ENCODE assay signal across 8 mouse cellular contexts in genomic region chr11:116130488-116131205, GRCm38 (mm10). TPM values are rescaled to one million over a fixed set of nuclear protein-coding genes. Genes with fewer than 3 reads are reported as not detected.
DNase-seq lines count a peak whose midpoint lies in the region; ATAC-seq and TF ChIP-seq lines count a peak whose summit lies in the region.

Gene Trim65 (minus strand): TSS chr11:116131128.

- H3K4me3 ChIP-seq in heart, embryonic 13.5 days = peak within 1 kb of the TSS; percentile 73
- H3K4me3 ChIP-seq in liver, embryonic 11.5 days (ENCODE audit: low read depth, low read length) = peak within 1 kb of the TSS; percentile 68
- peak within 1 kb of the TSS; percentile 57 for H3K4me3 ChIP-seq in myocyte

- peak; percentile 81 for ATAC-seq in erythroid progenitor cell, adult 5-6 weeks (replicated peaks; ENCODE audit: low FRiP score, poor library complexity, severe bottlenecking)
- peak; percentile 59 for ATAC-seq in heart, embryonic 13.5 days (ENCODE audit: extremely low read depth, insufficient number of reproducible peaks, low FRiP score, low TSS enrichment)
- peak; percentile 78 for ATAC-seq in liver, embryonic 11.5 days (replicated peaks; ENCODE audit: low FRiP score)

- TF ChIP-seq POLR2A in myocyte (IDR thresholded peaks at IDR 0.05; ENCODE audit: insufficient read length, low read depth) = peak; percentile 75

- H3ac ChIP-seq in myocyte (ENCODE audit: control insufficient read depth, insufficient read length) = peak within 1 kb of the TSS; percentile 27

- DNase-seq in CD4-positive helper T cell, adult 2 months (ENCODE audit: low read depth, low spot score) = peak; percentile 95
- peak; percentile 78 for DNase-seq in brain, embryonic 18.5 days (ENCODE audit: low read depth, low spot score)
- peak; percentile 95 for DNase-seq in kidney, postnatal 10 days
- DNase-seq in liver, embryonic 11.5 days (ENCODE audit: low spot score) = peak; percentile 82
- peak; percentile 84 to 93 for DNase-seq in spleen, postnatal 4 days (ENCODE audit: low spot score in 2 of 2)

- peaks cover 38% of the 10 kb centered on the region for H3K4me1 ChIP-seq in heart, embryonic 13.5 days
- peaks cover 21% of the 10 kb centered on the region for H3K4me1 ChIP-seq in liver, embryonic 11.5 days (replicated peaks; ENCODE audit: control insufficient read depth, insufficient read depth, low read length)

- H3K4me2 ChIP-seq in heart, embryonic 13.5 days = peak within 1 kb of the TSS; percentile 79
- H3K4me2 ChIP-seq in liver, embryonic 11.5 days = peak within 1 kb of the TSS; percentile 88
- H3K4me2 ChIP-seq in myocyte (ENCODE audit: low read depth) = peak within 1 kb of the TSS; percentile 93

- whole genome bisulfite sequencing in heart, embryonic 13.5 days = under 1% methylated on average over 69 of the region's 69 CpGs
- WGBS in liver, embryonic 11.5 days = under 1% methylated on average over 69 of the region's 69 CpGs

- H3K9me3 ChIP-seq in heart, embryonic 13.5 days = no peaks in the 10 kb centered on the region
- H3K9me3 ChIP-seq in liver, embryonic 11.5 days (ENCODE audit: control insufficient read depth, low read length) = no peaks in the 10 kb centered on the region

- peaks cover 59% of the 10 kb centered on the region for H3K36me3 ChIP-seq in heart, embryonic 13.5 days
- peaks cover 26% of the 10 kb centered on the region for H3K36me3 ChIP-seq in liver, embryonic 11.5 days (ENCODE audit: control insufficient read depth, insufficient read depth, low read length)
- peaks cover 3% of the 10 kb centered on the region for H3K36me3 ChIP-seq in myocyte (ENCODE audit: control insufficient read depth, insufficient read depth)

- H3K9ac ChIP-seq in heart, embryonic 13.5 days = peak within 1 kb of the TSS; percentile 90
- peak within 1 kb of the TSS; percentile 80 for H3K9ac ChIP-seq in liver, embryonic 11.5 days (ENCODE audit: low read depth, low read length)

- H3K27me3 ChIP-seq in heart, embryonic 13.5 days (replicated peaks) = no peaks in the 10 kb centered on the region
- H3K27me3 ChIP-seq in liver, embryonic 11.5 days (replicated peaks; ENCODE audit: control insufficient read depth, insufficient read depth, low read length) = no peaks in the 10 kb centered on the region
- H3K27me3 ChIP-seq in myocyte (ENCODE audit: control insufficient read depth, insufficient read depth, insufficient read length) = no peaks in the 10 kb centered on the region

- peaks cover under 1% of the 10 kb centered on the region for H3K79me2 ChIP-seq in myocyte (ENCODE audit: control insufficient read depth, insufficient read depth)

- H3K27ac ChIP-seq in heart, embryonic 13.5 days (replicated peaks) = peak within 1 kb of the TSS; percentile 96
- H3K27ac ChIP-seq in liver, embryonic 11.5 days (ENCODE audit: low read depth, low read length) = peak within 1 kb of the TSS; percentile 81

TF ChIP-seq in myocyte, 11 proteins besides CTCF, POLR2A, EP300 and RAD21:
- TF ChIP-seq MYOD1 (IDR thresholded peaks at IDR 0.05; ENCODE audit: control insufficient read depth in 1 of 3, insufficient read length in 2 of 3, low read depth in 2 of 3) (peak in 1 of 3 experiments; percentile 76), MAX (IDR thresholded peaks at IDR 0.05; ENCODE audit: low read depth) (peak; percentile 77), REST (IDR thresholded peaks at IDR 0.05; ENCODE audit: insufficient read depth, insufficient read length) (no peak), SRF (IDR thresholded peaks at IDR 0.05; ENCODE audit: control insufficient read depth, insufficient read length, low read depth) (peak; percentile 41), MYOG (IDR thresholded peaks at IDR 0.05; ENCODE audit: control insufficient read depth in 1 of 3, insufficient read depth in 1 of 3, insufficient read length in 2 of 3, low read depth in 2 of 3) (peak in 2 of 3 experiments; percentile 62), POLR2AphosphoS2 (IDR thresholded peaks at IDR 0.05; ENCODE audit: insufficient read length, low read depth) (peak; percentile 83)

RNA-seq across cellular contexts. Expression of gene Trim65, which starts in this region (rescaled TPM):
- 4.0 and 4.6 TPM in 2 replicates for total RNA-seq in erythroid progenitor cell, adult 5-6 weeks (2015; ENCODE audit: low replicate concordance)
- 0.30 and 1.4 TPM in 2 replicates for total RNA-seq in erythroid progenitor cell, adult 5-6 weeks (2017; ENCODE audit: low replicate concordance)
- polyA plus RNA-seq in heart, embryonic 13.5 days (2015; fragmentation: Nextera tagmentation; extraction: Ambion mirVana) = 4.2 and 4.3 TPM in 2 replicates
- 3.1 and 3.5 TPM in 2 replicates for polyA plus RNA-seq in liver, embryonic 11.5 days (2014; fragmentation: Nextera tagmentation; extraction: Ambion mirVana)
- polyA plus RNA-seq in myocyte (2012; fragmentation: generic; extraction: Trizol) = 1.9 TPM

Comparison
In these comparisons a context has a peak if more than half of its experiments do, and no peak if none do; other contexts are left out.
1. Peak in every context shown above with its lines: DNase-seq, ATAC-seq, H3K4me3 ChIP-seq and H3K27ac ChIP-seq.